In the genomic region with DNA sequence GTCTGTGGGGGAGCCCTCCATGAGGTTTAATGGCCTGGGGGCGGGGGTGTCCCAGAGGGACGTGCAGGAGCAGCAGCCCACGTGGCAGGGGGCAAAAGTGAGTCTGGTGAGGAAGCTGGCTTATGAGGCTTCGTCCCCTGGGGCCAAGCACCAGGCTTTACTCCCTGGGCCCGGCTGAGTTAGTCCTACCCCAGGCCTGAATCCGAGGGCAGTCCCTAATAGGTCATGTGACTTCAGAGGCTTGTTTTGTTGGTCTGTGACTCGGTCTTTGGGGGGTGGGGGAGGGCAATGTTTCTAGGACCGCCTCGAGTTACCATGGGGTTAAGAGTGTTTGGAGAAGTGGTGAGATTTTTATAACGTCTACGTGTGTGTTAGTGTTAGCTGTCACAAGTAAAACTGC, we compare ENCODE assay signal across 8 mouse cellular contexts. TPM values are rescaled to one million over a fixed set of nuclear protein-coding genes. Genes with fewer than 3 reads are reported as not detected.
A peak's percentile ranks its signal among the peaks of the same experiment; 100 is the strongest.
DNase-seq lines count a peak whose midpoint lies in the region; ATAC-seq and TF ChIP-seq lines count a peak whose summit lies in the region.

No protein-coding gene starts in this region.

- WGBS in hindbrain, postnatal 0 days = 35% methylated on average over 11 of the region's 11 CpGs
- WGBS in midbrain, embryonic 12.5 days = 38% methylated on average over 11 of the region's 11 CpGs

- H3K27me3 ChIP-seq in hindbrain, postnatal 0 days (ENCODE audit: insufficient read depth, low read length) = no peaks in the 10 kb centered on the region
- H3K27me3 ChIP-seq in midbrain, embryonic 12.5 days = peaks cover 6% of the 10 kb centered on the region

- H3K4me1 ChIP-seq in hindbrain, postnatal 0 days (ENCODE audit: insufficient read depth, low read length) = 0 out of 2 replicates have a peak, but pooled peaks cover 7% of the 10 kb centered on the region
- H3K4me1 ChIP-seq in midbrain, embryonic 12.5 days = peaks cover 8% of the 10 kb centered on the region

- peaks cover 8% of the 10 kb centered on the region; the same call in 1 of the 2 replicates for H3K9me3 ChIP-seq in hindbrain, postnatal 0 days (ENCODE audit: low read length)
- peaks cover 4% of the 10 kb centered on the region; the same call in 1 of the 2 replicates for H3K9me3 ChIP-seq in midbrain, embryonic 12.5 days

- no peak overlapping the region for H3K9ac ChIP-seq in hindbrain, postnatal 0 days (replicated peaks; ENCODE audit: low read length)
- H3K9ac ChIP-seq in midbrain, embryonic 12.5 days (replicated peaks) = no peak overlapping the region

- intact Hi-C loops in heart, postnatal 10 days (cut with DNase I) = loop anchor here (1.0 to 5.0 kb wide), 2 partner anchors 100 to 340 kb away; partner anchors contain the start of gene Tmem82

- TF ChIP-seq CTCF in hindbrain, postnatal 0 days (IDR thresholded peaks at IDR 0.05; ENCODE audit: low read depth) = no peak

- peak; percentile 95 for DNase-seq in heart, adult 11 months
- DNase-seq in heart, postnatal 10 days = no peak
- DNase-seq in R1 (ENCODE audit: low read depth, low spot score) = peak; percentile 51
- DNase-seq in hindbrain, postnatal 0 days (ENCODE audit: low spot score) = no peak
- no peak for DNase-seq in adrenal gland, postnatal 25 days
- no peak for DNase-seq in adrenal gland, adult (ENCODE audit: inconsistent age in 2 of 2, low spot score in 1 of 2)

- H3K4me3 ChIP-seq in hindbrain, postnatal 0 days (ENCODE audit: low read length) = no peak overlapping the region
- no peak overlapping the region for H3K4me3 ChIP-seq in midbrain, embryonic 12.5 days

- ATAC-seq in hindbrain, postnatal 0 days = peak; percentile 42
- peak; percentile 20; the same call in 1 of the 2 replicates for ATAC-seq in midbrain, embryonic 12.5 days (ENCODE audit: low FRiP score, low read depth)
- ATAC-seq in erythroid progenitor cell, adult 5-6 weeks (replicated peaks; ENCODE audit: low FRiP score, poor library complexity, severe bottlenecking) = no peak

- H3K36me3 ChIP-seq in hindbrain, postnatal 0 days (ENCODE audit: insufficient read depth, low read length) = no peaks in the 10 kb centered on the region
- no peaks in the 10 kb centered on the region for H3K36me3 ChIP-seq in midbrain, embryonic 12.5 days

- H3K27ac ChIP-seq in hindbrain, postnatal 0 days = no peak overlapping the region
- no peak overlapping the region for H3K27ac ChIP-seq in midbrain, embryonic 12.5 days (replicated peaks)

- H3K4me2 ChIP-seq in hindbrain, postnatal 0 days (ENCODE audit: low read depth, low read length) = no peak overlapping the region
- H3K4me2 ChIP-seq in midbrain, embryonic 12.5 days (replicated peaks) = no peak overlapping the region

RNA-seq across cellular contexts. Expression of gene Fhad1, which starts 57.1 kb away (rescaled TPM):
- total RNA-seq in heart, postnatal 10 days (2021) = 1 to 10 TPM in 1 of 2 experiments, not detected in 1; 1.2 TPM
- 2.0 and 16.9 TPM in 2 replicates for total RNA-seq in hindbrain, postnatal 0 days (2014; rRNA removed)
- 5.8 and 7.5 TPM in 2 replicates for polyA plus RNA-seq in hindbrain, postnatal 0 days (2015; fragmentation: Nextera tagmentation; extraction: Ambion mirVana)
- polyA plus RNA-seq in midbrain, embryonic 12.5 days (2016; fragmentation: Nextera tagmentation; extraction: Ambion mirVana) = 1.9 and 2.7 TPM in 2 replicates
- 0.91 TPM in 1 of 2 replicates, not detected in the other for total RNA-seq in adrenal gland, postnatal 25 days (2021)
- total RNA-seq in erythroid progenitor cell, adult 5-6 weeks (2015; ENCODE audit: low replicate concordance) = not detected in 2 replicates
- not detected in 2 replicates for total RNA-seq in erythroid progenitor cell, adult 5-6 weeks (2017; ENCODE audit: low replicate concordance)

Comparison
In these comparisons a context has a peak if more than half of its experiments do, and no peak if none do; other contexts are left out.
1. DNase-seq: peak in heart, adult 11 months (single experiment) and R1 (single experiment); none in heart, postnatal 10 days (0 of 2), hindbrain, postnatal 0 days (single experiment), adrenal gland, postnatal 25 days (single experiment) and adrenal gland, adult (0 of 2).